Mouse (Mus musculus) thymus, adult 2 months (tissue): Measurements from ENCODE around the gene Lamc2.

Source experiments
- CTCF ChIP-seq: fragments of 200-500 bp; IDR thresholded peaks from 2 replicates; pipeline ENCODE4 v1.5.1; 2012; ENCODE audit warnings: mild to moderate bottlenecking, control low read depth, low read length, moderate library complexity, borderline replicate concordance; ENCODE audit not compliant: control insufficient read depth, poor library complexity, insufficient read depth; ENCODE audit errors: extremely low read depth
- POLR2A ChIP-seq: fragments of 200-500 bp; IDR thresholded peaks from 2 replicates; pipeline ENCODE4 v1.6.1; 2012; ENCODE audit warnings: mild to moderate bottlenecking, low read length, control low read depth, moderate library complexity; ENCODE audit not compliant: control insufficient read depth, poor library complexity, insufficient read depth; ENCODE audit errors: extremely low read depth

- TF ChIP-seq POLR2A = no peak
- no peak for TF ChIP-seq CTCF
Observed at GRCm38 (mm10) chr1:153140265-153140664, 46.0 kb downstream of the Lamc2 start.
